Mouse (Mus musculus) cerebellum, postnatal 25 days (tissue): ENCODE data around the gene Zfand2b.
A peak's percentile ranks its signal among the peaks of the same experiment; 100 is the strongest.

Source experiments
- DNase-seq, 2 experiments: peaks; one replicate each; pipeline ENCODE4 v3.0.0; 2021; ENCODE audit warnings: mixed read lengths in 2 of 2

Zfand2b gene

DNA sequence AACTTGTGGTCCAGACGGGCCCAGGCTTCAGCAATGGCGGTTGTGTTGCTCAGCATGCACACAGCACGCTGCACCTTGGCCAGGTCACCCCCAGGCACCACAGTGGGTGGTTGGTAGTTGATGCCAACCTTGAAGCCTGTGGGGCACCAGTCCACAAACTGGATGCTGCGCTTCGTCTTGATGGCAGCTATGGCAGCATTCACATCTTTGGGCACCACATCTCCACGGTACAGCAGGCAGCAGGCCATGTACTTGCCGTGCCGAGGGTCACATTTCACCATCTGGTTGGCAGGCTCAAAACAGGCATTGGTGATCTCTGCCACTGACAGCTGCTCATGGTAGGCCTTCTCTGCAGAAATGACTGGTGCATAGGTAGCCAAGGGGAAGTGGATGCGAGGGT, 47.3 kb downstream of the Zfand2b start:
- DNase-seq, result peak; percentile 28 to 37

- peak; percentile 69 to 73 for DNase-seq
Measured at GRCm38 (mm10) chr1:75216797-75217585, 48.5 kb downstream of the Zfand2b start.

DNA sequence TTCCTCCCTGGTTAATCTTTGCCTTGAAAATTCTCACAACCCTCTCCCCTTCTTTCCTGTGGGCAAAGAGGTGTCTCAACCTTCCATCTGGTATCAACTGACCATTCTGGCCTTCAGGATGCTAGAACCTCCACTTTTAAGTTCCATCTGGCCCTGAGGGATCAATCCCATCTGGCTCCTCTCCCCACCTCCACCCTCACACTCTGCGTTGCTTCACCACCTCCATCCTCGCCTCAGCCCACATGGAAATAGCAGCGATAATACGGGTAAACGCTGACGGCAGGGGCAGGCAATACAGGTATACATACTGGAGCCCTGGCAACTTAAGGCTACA, 49.4 kb downstream of the Zfand2b start:
- DNase-seq, result no peak

- DNase-seq, result peak; percentile 93 to 96
Measured at GRCm38 (mm10) chr1:75218227-75219001, 50.0 kb downstream of the Zfand2b start.

GRCm38 (mm10) chr1:75219078-75219477, 50.6 kb downstream of the Zfand2b start:
- DNase-seq, result peak; percentile 98

- peak in 1 of 2 experiments; percentile 79 for DNase-seq
Measured at GRCm38 (mm10) chr1:75219531-75219930, 51.1 kb downstream of the Zfand2b start, which contains the start of gene Tuba4a. TSS of gene Tuba4a (minus strand) at chr1:75219865.
